Mouse (Mus musculus) myocyte (in vitro differentiated cells): Measurements from ENCODE around the gene Shbg.

Experiments used
- CEBPB ChIP-seq: IDR thresholded peaks from 2 replicates; pipeline ENCODE4 v1.6.1; 2011; ENCODE audit warnings: mild to moderate bottlenecking, moderate library complexity; ENCODE audit not compliant: poor library complexity, insufficient read depth, severe bottlenecking
- E2F4 ChIP-seq: IDR thresholded peaks from one replicate; pipeline ENCODE4 v1.6.1; 2011; ENCODE audit warnings: mild to moderate bottlenecking, control low read depth, moderate library complexity; ENCODE audit not compliant: insufficient read depth
- MAX ChIP-seq: IDR thresholded peaks from one replicate; pipeline ENCODE4 v1.6.1; 2011; ENCODE audit warnings: low read depth, mild to moderate bottlenecking, control low read depth
- MYOD1 ChIP-seq, 3 experiments: IDR thresholded peaks; one replicate each; pipeline ENCODE4 v1.6.1; 2011; ENCODE audit warnings: control low read depth in 2 of 3, low read depth in 2 of 3, mild to moderate bottlenecking in 2 of 3, moderate library complexity in 1 of 3; ENCODE audit not compliant: insufficient read length in 2 of 3, control insufficient read depth in 1 of 3
- MYOG ChIP-seq, 3 experiments: IDR thresholded peaks; one replicate each; pipeline ENCODE4 v1.6.1; 2011; ENCODE audit warnings: control low read depth in 2 of 3, low read depth in 2 of 3, mild to moderate bottlenecking in 2 of 3; ENCODE audit not compliant: insufficient read length in 2 of 3, control insufficient read depth in 1 of 3, insufficient read depth in 1 of 3
- POLR2A ChIP-seq: IDR thresholded peaks from one replicate; pipeline ENCODE4 v1.6.1; 2011; ENCODE audit warnings: low read depth, mild to moderate bottlenecking, control low read depth, moderate library complexity; ENCODE audit not compliant: insufficient read length
- POLR2AphosphoS2 ChIP-seq: IDR thresholded peaks from one replicate; pipeline ENCODE4 v1.6.1; 2011; ENCODE audit warnings: low read depth, control low read depth; ENCODE audit not compliant: insufficient read length
- REST ChIP-seq: IDR thresholded peaks from one replicate; pipeline ENCODE4 v1.6.1; 2011; ENCODE audit warnings: mild to moderate bottlenecking, control low read depth, moderate library complexity; ENCODE audit not compliant: insufficient read depth, insufficient read length
- SRF ChIP-seq: IDR thresholded peaks from one replicate; pipeline ENCODE4 v1.6.1; 2011; ENCODE audit warnings: low read depth; ENCODE audit not compliant: control insufficient read depth, insufficient read length
- TCF12 ChIP-seq: IDR thresholded peaks from one replicate; pipeline ENCODE4 v1.6.1; 2011; ENCODE audit warnings: mild to moderate bottlenecking, control low read depth; ENCODE audit not compliant: poor library complexity, insufficient read depth, severe bottlenecking
- TCF3 ChIP-seq: IDR thresholded peaks from one replicate; pipeline ENCODE4 v1.6.1; 2011; ENCODE audit warnings: low read depth, control low read depth; ENCODE audit not compliant: insufficient read length
- USF1 ChIP-seq: IDR thresholded peaks from one replicate; pipeline ENCODE4 v1.6.1; 2011; ENCODE audit warnings: low read depth, mild to moderate bottlenecking, control low read depth, moderate library complexity

DNA sequence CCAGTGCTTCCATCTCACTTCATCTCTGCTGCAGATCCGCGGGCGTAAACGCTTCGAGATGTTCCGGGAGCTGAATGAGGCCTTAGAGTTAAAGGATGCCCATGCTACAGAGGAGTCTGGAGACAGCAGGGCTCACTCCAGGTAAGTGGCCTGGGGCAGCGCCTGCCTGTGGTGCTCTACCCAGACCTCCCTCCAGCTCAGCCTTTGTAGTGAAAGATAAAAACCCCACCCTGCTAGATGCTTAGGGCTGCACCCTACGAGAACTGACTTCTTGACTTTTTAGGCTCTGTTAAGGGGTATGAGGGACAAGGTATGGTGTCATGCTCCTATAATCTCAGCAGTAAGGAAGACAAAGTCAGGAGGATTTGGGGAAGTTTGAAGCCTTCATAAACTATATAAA lies 27.1 kb downstream of the Shbg start:
- TF ChIP-seq E2F4 (no peak), CEBPB (no peak), TCF12 (no peak), POLR2AphosphoS2 (no peak), POLR2A (no peak), MAX (no peak), MYOD1 (IDR thresholded peaks at IDR 0.05; ENCODE audit: control insufficient read depth in 1 of 3, insufficient read length in 2 of 3, low read depth in 2 of 3) (no peak), USF1 (no peak), TCF3 (no peak), SRF (no peak), MYOG (IDR thresholded peaks at IDR 0.05; ENCODE audit: control insufficient read depth in 1 of 3, insufficient read depth in 1 of 3, insufficient read length in 2 of 3, low read depth in 2 of 3) (no peak), REST (no peak)
